Mouse (Mus musculus): ENCODE measurements around the gene 4931440F15Rik. TPM values are rescaled to one million over a fixed set of nuclear protein-coding genes. Genes with fewer than 3 reads are reported as not detected.
"Not testable (repeated sequence)": the region's sequence is repeated elsewhere in the genome, so short reads cannot be mapped to it uniquely, and the experiment has no call there.

Gene 4931440F15Rik
- total and polyA plus RNA-seq, 3 experiments, result 0.16 TPM; not detected in 2

- H3K9me3 ChIP-seq (replicated peaks), result no peaks in the 10 kb centered on the region
- H3K36me3 ChIP-seq (replicated peaks), result no peaks in the 10 kb centered on the region
- ATAC-seq (ENCODE audit: extremely low read depth, insufficient number of reproducible peaks, low FRiP score, poor library complexity, severe bottlenecking) (no peak), DNase-seq (ENCODE audit: low spot score) (no peak)
- H3K27me3 ChIP-seq (ENCODE audit: insufficient read depth, low read length), result no peaks in the 10 kb centered on the region
- H3K4me3 ChIP-seq (ENCODE audit: low read depth, low read length), result no peak overlapping the region
- no peak for TF ChIP-seq TAL1 (conservative IDR thresholded peaks at IDR 0.05; ENCODE audit: low read depth, low read length)
- TF ChIP-seq GATA2 (IDR thresholded peaks at IDR 0.05; ENCODE audit: borderline replicate concordance, low read depth, low read length), result no peak
- TF ChIP-seq GATA1 (IDR thresholded peaks at IDR 0.05; ENCODE audit: borderline replicate concordance, low read length), result no peak
- no peak for TF ChIP-seq POLR2AphosphoS5 (IDR thresholded peaks at IDR 0.05; ENCODE audit: insufficient replicate concordance, low read depth, low read length)
- TF ChIP-seq CTCF (IDR thresholded peaks at IDR 0.05; ENCODE audit: low read depth, low read length), result no peak
- no peaks in the 10 kb centered on the region for H3K4me1 ChIP-seq (ENCODE audit: insufficient read depth, low read depth, low read length)
Observed at GRCm38 (mm10) chr11:29839781-29840180, 14.3 kb upstream of the 4931440F15Rik start.

GRCm38 (mm10) chr11:29837066-29837465 lies 11.6 kb upstream of the 4931440F15Rik start:
- TF ChIP-seq GATA1 (IDR thresholded peaks at IDR 0.05; ENCODE audit: borderline replicate concordance, low read length) (no peak), CTCF (IDR thresholded peaks at IDR 0.05; ENCODE audit: low read depth, low read length) (no peak), POLR2AphosphoS5 (IDR thresholded peaks at IDR 0.05; ENCODE audit: insufficient replicate concordance, low read depth, low read length) (no peak), TAL1 (conservative IDR thresholded peaks at IDR 0.05; ENCODE audit: low read depth, low read length) (no peak)
- Histone ChIP-seq H3K9me3 (replicated peaks) (no peaks in the 10 kb centered on the region), H3K4me3 (ENCODE audit: low read depth, low read length) (no peak overlapping the region), H3K4me1 (ENCODE audit: insufficient read depth, low read depth, low read length) (no peaks in the 10 kb centered on the region), H3K27me3 (ENCODE audit: insufficient read depth, low read length) (no peaks in the 10 kb centered on the region), H3K36me3 (replicated peaks) (no peaks in the 10 kb centered on the region)
- DNase-seq (ENCODE audit: low spot score), result no peak
- ATAC-seq (ENCODE audit: extremely low read depth, insufficient number of reproducible peaks, low FRiP score, poor library complexity, severe bottlenecking), result no peak

GRCm38 (mm10) chr11:29827729-29828128 lies 2.3 kb upstream of the 4931440F15Rik start:
- Histone ChIP-seq H3K27me3 (ENCODE audit: insufficient read depth, low read length) (no peaks in the 10 kb centered on the region), H3K36me3 (replicated peaks) (no peaks in the 10 kb centered on the region), H3K4me1 (ENCODE audit: insufficient read depth, low read depth, low read length) (no peaks in the 10 kb centered on the region), H3K9me3 (replicated peaks) (no peaks in the 10 kb centered on the region), H3K4me3 (ENCODE audit: low read depth, low read length) (no peak overlapping the region)
- DNase-seq (ENCODE audit: low spot score), result no peak
- no peak for TF ChIP-seq GATA2 (IDR thresholded peaks at IDR 0.05; ENCODE audit: borderline replicate concordance, low read depth, low read length)
- TF ChIP-seq GATA1 (IDR thresholded peaks at IDR 0.05; ENCODE audit: borderline replicate concordance, low read length), result no peak
- TF ChIP-seq TAL1 (conservative IDR thresholded peaks at IDR 0.05; ENCODE audit: low read depth, low read length), result no peak
- no peak for TF ChIP-seq CTCF (IDR thresholded peaks at IDR 0.05; ENCODE audit: low read depth, low read length)
- TF ChIP-seq POLR2AphosphoS5 (IDR thresholded peaks at IDR 0.05; ENCODE audit: insufficient replicate concordance, low read depth, low read length), result no peak
- ATAC-seq (ENCODE audit: extremely low read depth, insufficient number of reproducible peaks, low FRiP score, poor library complexity, severe bottlenecking), result no peak

GRCm38 (mm10) chr11:29826001-29826400 lies 533 bp upstream of the 4931440F15Rik start:
- H3K4me3 ChIP-seq (ENCODE audit: low read depth, low read length), result no peak overlapping the region
- no peaks in the 10 kb centered on the region for H3K27me3 ChIP-seq (ENCODE audit: insufficient read depth, low read length)
- DNase-seq (ENCODE audit: low spot score) (no peak), ATAC-seq (ENCODE audit: extremely low read depth, insufficient number of reproducible peaks, low FRiP score, poor library complexity, severe bottlenecking) (no peak)
- H3K36me3 ChIP-seq (replicated peaks), result no peaks in the 10 kb centered on the region
- TF ChIP-seq TAL1 (conservative IDR thresholded peaks at IDR 0.05; ENCODE audit: low read depth, low read length), result no peak
- no peak for TF ChIP-seq GATA2 (IDR thresholded peaks at IDR 0.05; ENCODE audit: borderline replicate concordance, low read depth, low read length)
- TF ChIP-seq CTCF (IDR thresholded peaks at IDR 0.05; ENCODE audit: low read depth, low read length), result no peak
- no peak for TF ChIP-seq POLR2AphosphoS5 (IDR thresholded peaks at IDR 0.05; ENCODE audit: insufficient replicate concordance, low read depth, low read length)
- no peak for TF ChIP-seq GATA1 (IDR thresholded peaks at IDR 0.05; ENCODE audit: borderline replicate concordance, low read length)
- no peaks in the 10 kb centered on the region for H3K9me3 ChIP-seq (replicated peaks)
- no peaks in the 10 kb centered on the region for H3K4me1 ChIP-seq (ENCODE audit: insufficient read depth, low read depth, low read length)

- not testable (repeated sequence) for H3K4me3 ChIP-seq (ENCODE audit: low read depth, low read length); ATAC-seq (ENCODE audit: extremely low read depth, insufficient number of reproducible peaks, low FRiP score, poor library complexity, severe bottlenecking); DNase-seq (ENCODE audit: low spot score)
Observed at GRCm38 (mm10) chr11:29824474-29825270, 796 bp downstream of the 4931440F15Rik start.

GRCm38 (mm10) chr11:29823141-29823540 lies 2.3 kb downstream of the 4931440F15Rik start:
- Histone ChIP-seq H3K27me3 (ENCODE audit: insufficient read depth, low read length) (no peaks in the 10 kb centered on the region), H3K4me3 (ENCODE audit: low read depth, low read length) (no peak overlapping the region), H3K36me3 (replicated peaks) (no peaks in the 10 kb centered on the region), H3K4me1 (ENCODE audit: insufficient read depth, low read depth, low read length) (no peaks in the 10 kb centered on the region), H3K9me3 (replicated peaks) (no peaks in the 10 kb centered on the region)
- no peak for ATAC-seq (ENCODE audit: extremely low read depth, insufficient number of reproducible peaks, low FRiP score, poor library complexity, severe bottlenecking)
- no peak for DNase-seq (ENCODE audit: low spot score)
- TF ChIP-seq POLR2AphosphoS5 (IDR thresholded peaks at IDR 0.05; ENCODE audit: insufficient replicate concordance, low read depth, low read length), result no peak
- no peak for TF ChIP-seq GATA2 (IDR thresholded peaks at IDR 0.05; ENCODE audit: borderline replicate concordance, low read depth, low read length)
- no peak for TF ChIP-seq GATA1 (IDR thresholded peaks at IDR 0.05; ENCODE audit: borderline replicate concordance, low read length)
- TF ChIP-seq CTCF (IDR thresholded peaks at IDR 0.05; ENCODE audit: low read depth, low read length), result no peak
- no peak for TF ChIP-seq TAL1 (conservative IDR thresholded peaks at IDR 0.05; ENCODE audit: low read depth, low read length)

More at GRCm38 (mm10) chr11:29824474-29825270, 796 bp downstream of the 4931440F15Rik start:
- not testable (repeated sequence) for H3K4me1 ChIP-seq (ENCODE audit: insufficient read depth, low read depth, low read length); H3K36me3 ChIP-seq (replicated peaks); H3K9me3 ChIP-seq (replicated peaks); H3K27me3 ChIP-seq (ENCODE audit: insufficient read depth, low read length)
